ENCODE assay signal across 8 mouse cellular contexts in genomic region chr19:53040164-53041132, GRCm38 (mm10). TPM values are rescaled to one million over a fixed set of nuclear protein-coding genes. Genes with fewer than 3 reads are reported as not detected.
A peak's percentile ranks its signal among the peaks of the same experiment; 100 is the strongest.
DNase-seq lines count a peak whose midpoint lies in the region; ATAC-seq and TF ChIP-seq lines count a peak whose summit lies in the region.

Gene Xpnpep1 (minus strand): TSS chr19:53040214.

- no peaks in the 10 kb centered on the region for H3K9me3 ChIP-seq in intestine, postnatal 0 days (ENCODE audit: control insufficient read depth)
- no peaks in the 10 kb centered on the region for H3K9me3 ChIP-seq in neural tube, embryonic 15.5 days (replicated peaks)

- no peak for TF ChIP-seq POLR2A in brain, embryonic 14.5 days (IDR thresholded peaks at IDR 0.05; ENCODE audit: borderline replicate concordance, extremely low read depth, insufficient read depth, insufficient read length, poor library complexity, severe bottlenecking)

- H3K36me3 ChIP-seq in intestine, postnatal 0 days (ENCODE audit: control insufficient read depth, insufficient read depth): no peaks in the 10 kb centered on the region
- no peaks in the 10 kb centered on the region for H3K36me3 ChIP-seq in neural tube, embryonic 15.5 days

- H3K27ac ChIP-seq in intestine, postnatal 0 days (ENCODE audit: low read depth, low read length): no peak within 1 kb of the TSS
- peak within 1 kb of the TSS; percentile 91 for H3K27ac ChIP-seq in neural tube, embryonic 15.5 days (replicated peaks)

- WGBS in intestine, postnatal 0 days: 43% methylated on average over 23 of the region's 23 CpGs
- 85% methylated on average over 23 of the region's 23 CpGs for WGBS in neural tube, embryonic 15.5 days

- peak within 1 kb of the TSS; percentile 91 for H3K4me3 ChIP-seq in intestine, postnatal 0 days (ENCODE audit: low read depth, low read length)
- peak within 1 kb of the TSS; percentile 96 for H3K4me3 ChIP-seq in neural tube, embryonic 15.5 days (replicated peaks)

- no peak within 1 kb of the TSS for H3K9ac ChIP-seq in intestine, postnatal 0 days (ENCODE audit: low read depth, low read length)
- H3K9ac ChIP-seq in neural tube, embryonic 15.5 days (replicated peaks): no peak within 1 kb of the TSS

- H3K27me3 ChIP-seq in intestine, postnatal 0 days (replicated peaks; ENCODE audit: control insufficient read depth, insufficient read depth, low read length): no peaks in the 10 kb centered on the region
- H3K27me3 ChIP-seq in neural tube, embryonic 15.5 days (replicated peaks): no peaks in the 10 kb centered on the region

- DNase-seq in left cerebral cortex, adult 18-20 months (ENCODE audit: low spot score in 2 of 2): no peak
- no peak for DNase-seq in left cerebral cortex, adult 11 months (ENCODE audit: low spot score)
- no peak for DNase-seq in brain, embryonic 14.5 days (ENCODE audit: low read depth)
- peak; percentile 58 to 81 for DNase-seq in lung, adult 18-20 months
- DNase-seq in frontal cortex, postnatal 10 days (ENCODE audit: low spot score in 2 of 2): no peak

- peaks cover 10% of the 10 kb centered on the region for H3K4me1 ChIP-seq in intestine, postnatal 0 days (replicated peaks; ENCODE audit: control insufficient read depth, insufficient read depth, low read length)
- peaks cover 15% of the 10 kb centered on the region for H3K4me1 ChIP-seq in neural tube, embryonic 15.5 days

- H3K4me2 ChIP-seq in intestine, postnatal 0 days (replicated peaks; ENCODE audit: low read depth): peak within 1 kb of the TSS; percentile 69
- peak within 1 kb of the TSS; percentile 81 for H3K4me2 ChIP-seq in neural tube, embryonic 15.5 days

- no peak for TF ChIP-seq CTCF in brain, embryonic 14.5 days (IDR thresholded peaks at IDR 0.05; ENCODE audit: borderline replicate concordance, extremely low read depth, insufficient read depth, insufficient read length)
- TF ChIP-seq CTCF in intestine, postnatal 0 days (IDR thresholded peaks at IDR 0.05; ENCODE audit: low read depth): no peak

- no peak for ATAC-seq in granulocyte monocyte progenitor cell, adult 5-6 weeks (replicated peaks; ENCODE audit: poor library complexity, severe bottlenecking)
- ATAC-seq in intestine, postnatal 0 days: peak; percentile 8; the same call in 1 of the 2 replicates
- ATAC-seq in neural tube, embryonic 15.5 days (ENCODE audit: low FRiP score): no peak

RNA-seq across cellular contexts. Expression of gene Xpnpep1, which starts in this region (rescaled TPM):
- total RNA-seq in left cerebral cortex, adult 18-20 months (2021): 10 to 100 TPM; 60.4 to 65.1 TPM
- polyA plus RNA-seq in brain, embryonic 14.5 days (2012; rRNA removed): 88.4 and 93.8 TPM in 2 replicates
- total RNA-seq in granulocyte monocyte progenitor cell, adult 5-6 weeks (2014; fragmentation: Nextera tagmentation): 43.6 and 77.0 TPM in 2 replicates
- total RNA-seq in granulocyte monocyte progenitor cell, adult 5-6 weeks (2017): 49.8 and 70.5 TPM in 2 replicates
- 333 and 357 TPM in 2 replicates for polyA plus RNA-seq in intestine, postnatal 0 days (2015; fragmentation: Nextera tagmentation; extraction: Ambion mirVana)
- 117 and 118 TPM in 2 replicates for polyA plus RNA-seq in neural tube, embryonic 15.5 days (2015; fragmentation: Nextera tagmentation; extraction: Ambion mirVana)

Comparison
In these comparisons a context has a peak if more than half of its experiments do, and no peak if none do; other contexts are left out.
1. DNase-seq: peak in lung, adult 18-20 months (2 of 2); none in left cerebral cortex, adult 18-20 months (0 of 2), left cerebral cortex, adult 11 months (single experiment), brain, embryonic 14.5 days (single experiment) and frontal cortex, postnatal 10 days (0 of 2).